Mouse (Mus musculus) thymus, postnatal 14 days (tissue): ENCODE measurements at regions not wholly inside any gene's neighbourhood (a gene's known extent, or its start where the extent isn't known, plus 50 kb on each side); places are given as distances from the start of the nearest gene placed in this dataset.

Experiments used
- DNase-seq: peaks from one replicate; pipeline ENCODE4 v3.0.0; 2021

GRCm38 (mm10) chr2:57424879-57425278, 187.4 kb downstream of the Gpd2 start:
- DNase-seq = no peak

GRCm38 (mm10) chr2:57425439-57425838, 188.0 kb downstream of the Gpd2 start:
- DNase-seq = no peak

GRCm38 (mm10) chr2:57450996-57451770, 213.7 kb downstream of the Gpd2 start:
- no peak for DNase-seq

- DNase-seq = no peak
These were observed 216.7 kb downstream of the Gpd2 start for GRCm38 (mm10) chr2:57453896-57454679.

GRCm38 (mm10) chr2:57459901-57460300, 222.5 kb downstream of the Gpd2 start:
- no peak for DNase-seq

- DNase-seq = no peak
These were observed 236.4 kb downstream of the Gpd2 start for GRCm38 (mm10) chr2:57473873-57474272.

- DNase-seq = no peak
These were observed 254.7 kb downstream of the Gpd2 start for GRCm38 (mm10) chr2:57492116-57492515.

GRCm38 (mm10) chr2:57492914-57493621, 255.6 kb downstream of the Gpd2 start:
- DNase-seq = no peak

GRCm38 (mm10) chr2:57496315-57496954, 259.0 kb downstream of the Gpd2 start:
- DNase-seq = no peak

GRCm38 (mm10) chr2:57497933-57498332, 260.5 kb downstream of the Gpd2 start:
- DNase-seq = no peak

- DNase-seq = no peak
These were observed 267.2 kb downstream of the Gpd2 start for GRCm38 (mm10) chr2:57504678-57505077.

- DNase-seq = no peak
These were observed 285.0 kb downstream of the Gpd2 start for GRCm38 (mm10) chr2:57522465-57522864.

GRCm38 (mm10) chr2:57522983-57523382, 285.5 kb downstream of the Gpd2 start:
- DNase-seq = no peak

GRCm38 (mm10) chr2:57527966-57528365, 290.5 kb downstream of the Gpd2 start:
- DNase-seq = no peak

GRCm38 (mm10) chr2:57539842-57540241, 302.4 kb downstream of the Gpd2 start:
- no peak for DNase-seq

- no peak for DNase-seq
These were observed 327.8 kb downstream of the Gpd2 start for GRCm38 (mm10) chr2:57565258-57565657.

GRCm38 (mm10) chr2:57566103-57566502, 328.7 kb downstream of the Gpd2 start:
- no peak for DNase-seq

- DNase-seq = no peak
These were observed 329.7 kb downstream of the Gpd2 start for GRCm38 (mm10) chr2:57567183-57567582.

GRCm38 (mm10) chr2:57587065-57587464, 349.6 kb downstream of the Gpd2 start:
- DNase-seq = no peak

- DNase-seq = no peak
These were observed 356.1 kb downstream of the Gpd2 start for GRCm38 (mm10) chr2:57593558-57593957.

GRCm38 (mm10) chr2:57597694-57598358, 360.4 kb downstream of the Gpd2 start:
- no peak for DNase-seq

GRCm38 (mm10) chr2:57611599-57611998, 374.2 kb downstream of the Gpd2 start:
- no peak for DNase-seq
